Mouse (Mus musculus) urinary bladder, postnatal 25 days (tissue): ENCODE measurements around the gene Mta1.

Source experiments
- DNase-seq: peaks from one replicate; pipeline ENCODE4 v3.0.0; 2022; ENCODE audit warnings: low spot score

Gene Mta1

DNA sequence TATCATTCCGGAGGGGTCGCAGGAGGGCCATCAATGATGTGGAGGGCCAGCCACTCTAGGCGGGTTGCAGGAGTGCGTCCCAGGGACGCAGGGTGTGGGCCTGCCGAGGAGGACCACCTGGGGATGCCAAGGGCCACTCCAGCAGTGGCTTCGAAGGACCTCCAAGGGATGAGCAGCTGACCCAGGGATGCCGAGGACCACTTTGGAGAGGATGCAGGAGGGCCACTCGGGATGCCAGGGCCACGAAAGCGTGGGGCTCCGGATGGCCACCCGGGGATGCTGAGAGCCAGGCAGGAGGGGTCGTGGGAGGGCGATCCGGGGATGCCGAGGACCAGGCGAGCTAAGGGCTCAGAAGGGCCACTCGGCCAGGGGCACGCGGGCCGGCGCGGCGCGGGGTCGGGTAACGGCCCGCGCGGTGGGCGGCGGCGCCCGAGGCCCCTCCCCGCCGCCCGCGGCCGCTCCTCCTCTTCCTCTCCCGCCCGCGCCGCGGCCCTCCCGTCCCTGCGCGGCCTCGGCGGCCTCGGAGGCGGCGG, at the start of gene Mta1:
TSS of gene Mta1 (plus strand) at position 530 of the 533 bp plus-strand sequence.
- DNase-seq, result peak; percentile 50

DNA sequence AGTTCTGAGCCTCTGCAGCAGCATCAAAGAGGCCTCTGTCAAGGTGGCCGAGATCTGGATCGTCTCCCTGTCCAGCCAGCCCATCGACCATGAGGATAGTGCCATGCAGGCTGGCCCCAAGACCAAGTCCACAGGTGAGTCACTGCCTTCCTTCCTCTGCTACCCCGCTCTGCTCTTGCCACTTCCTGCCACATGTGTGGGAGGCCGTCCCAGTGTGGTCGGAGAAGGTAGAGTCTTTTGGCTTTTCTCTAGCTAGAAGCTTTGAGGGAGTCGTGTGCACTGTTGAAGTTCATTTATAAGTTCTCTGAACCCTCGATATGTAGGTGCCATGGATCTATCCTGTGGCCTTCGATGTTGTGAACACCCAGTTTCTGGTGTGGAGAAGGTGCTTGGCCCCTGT, 48.2 kb upstream of the Mta1 start:
- DNase-seq, result no peak

GRCm38 (mm10) chr12:113050671-113051070, 47.4 kb upstream of the Mta1 start:
- DNase-seq, result no peak

GRCm38 (mm10) chr12:113051628-113052403, 46.3 kb upstream of the Mta1 start:
- DNase-seq, result no peak

- no peak for DNase-seq
Observed at GRCm38 (mm10) chr12:113056089-113056488, 42.0 kb upstream of the Mta1 start.

GRCm38 (mm10) chr12:113060178-113060577, 37.9 kb upstream of the Mta1 start:
- no peak for DNase-seq

GRCm38 (mm10) chr12:113061606-113062005, 36.5 kb upstream of the Mta1 start:
- DNase-seq, result no peak

DNA sequence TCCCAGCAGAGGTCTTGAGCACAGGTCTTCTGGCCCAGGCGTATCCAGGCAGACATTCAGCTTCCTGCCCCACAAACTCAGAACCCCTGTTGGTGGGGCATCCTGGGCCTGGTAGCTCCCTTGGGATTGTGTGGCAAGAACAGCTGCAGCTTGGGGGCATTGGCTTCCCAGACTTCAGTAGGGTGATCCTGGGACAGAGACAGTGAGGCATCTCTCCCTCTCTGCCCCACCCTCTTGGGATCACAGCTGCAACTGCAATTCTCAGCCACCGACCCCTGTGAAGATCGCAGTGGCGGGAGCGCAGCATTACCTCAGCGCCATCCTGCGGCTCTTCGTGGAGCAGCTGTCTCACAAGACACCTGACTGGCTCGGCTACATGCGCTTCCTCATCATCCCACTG, 35.9 kb upstream of the Mta1 start:
- no peak for DNase-seq

GRCm38 (mm10) chr12:113063700-113064099, 34.4 kb upstream of the Mta1 start:
- DNase-seq, result no peak

DNA sequence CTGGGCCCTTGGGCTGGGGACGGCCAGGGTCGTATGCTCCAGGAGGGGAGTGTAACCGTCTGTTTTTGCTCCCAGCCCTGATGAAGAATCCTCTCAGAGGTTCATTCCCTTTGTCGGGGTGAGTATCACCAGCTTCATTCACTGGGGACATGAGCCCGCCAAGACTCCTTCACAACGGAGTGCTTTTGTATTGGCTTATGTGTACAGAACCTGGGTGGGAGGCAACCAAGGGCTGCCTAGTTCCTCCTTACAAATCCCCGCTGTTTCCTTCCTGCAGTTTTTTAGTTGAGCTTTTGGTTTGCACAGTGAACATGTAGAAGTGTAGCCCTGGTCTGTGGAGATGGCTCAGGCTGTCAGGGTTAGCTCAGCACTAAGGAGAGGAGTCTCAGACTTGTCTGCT, 30.1 kb upstream of the Mta1 start:
- DNase-seq, result no peak

GRCm38 (mm10) chr12:113069389-113069788, 28.7 kb upstream of the Mta1 start:
- no peak for DNase-seq

- DNase-seq, result no peak
Observed at GRCm38 (mm10) chr12:113071321-113071720, 26.8 kb upstream of the Mta1 start.

DNA sequence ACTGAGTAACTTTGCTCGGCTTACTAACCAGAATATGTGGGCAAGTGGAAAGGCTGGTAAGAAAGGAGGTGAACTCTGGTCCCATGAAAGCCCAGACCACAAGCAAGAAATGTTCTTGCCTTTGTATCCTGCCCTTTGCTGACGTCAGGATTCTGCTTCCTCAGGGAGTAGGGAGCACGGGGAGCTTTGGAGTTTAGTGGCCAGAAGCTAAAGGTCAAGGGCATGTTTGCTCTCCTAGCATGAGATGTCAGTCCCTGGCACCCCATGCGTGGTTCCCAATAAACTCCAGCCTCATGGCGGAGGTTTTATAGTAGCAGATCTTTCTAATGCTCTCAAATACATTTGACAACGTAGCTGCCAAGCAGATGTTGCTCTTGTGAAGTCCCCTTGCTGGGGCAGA, 26.3 kb upstream of the Mta1 start:
- no peak for DNase-seq

DNA sequence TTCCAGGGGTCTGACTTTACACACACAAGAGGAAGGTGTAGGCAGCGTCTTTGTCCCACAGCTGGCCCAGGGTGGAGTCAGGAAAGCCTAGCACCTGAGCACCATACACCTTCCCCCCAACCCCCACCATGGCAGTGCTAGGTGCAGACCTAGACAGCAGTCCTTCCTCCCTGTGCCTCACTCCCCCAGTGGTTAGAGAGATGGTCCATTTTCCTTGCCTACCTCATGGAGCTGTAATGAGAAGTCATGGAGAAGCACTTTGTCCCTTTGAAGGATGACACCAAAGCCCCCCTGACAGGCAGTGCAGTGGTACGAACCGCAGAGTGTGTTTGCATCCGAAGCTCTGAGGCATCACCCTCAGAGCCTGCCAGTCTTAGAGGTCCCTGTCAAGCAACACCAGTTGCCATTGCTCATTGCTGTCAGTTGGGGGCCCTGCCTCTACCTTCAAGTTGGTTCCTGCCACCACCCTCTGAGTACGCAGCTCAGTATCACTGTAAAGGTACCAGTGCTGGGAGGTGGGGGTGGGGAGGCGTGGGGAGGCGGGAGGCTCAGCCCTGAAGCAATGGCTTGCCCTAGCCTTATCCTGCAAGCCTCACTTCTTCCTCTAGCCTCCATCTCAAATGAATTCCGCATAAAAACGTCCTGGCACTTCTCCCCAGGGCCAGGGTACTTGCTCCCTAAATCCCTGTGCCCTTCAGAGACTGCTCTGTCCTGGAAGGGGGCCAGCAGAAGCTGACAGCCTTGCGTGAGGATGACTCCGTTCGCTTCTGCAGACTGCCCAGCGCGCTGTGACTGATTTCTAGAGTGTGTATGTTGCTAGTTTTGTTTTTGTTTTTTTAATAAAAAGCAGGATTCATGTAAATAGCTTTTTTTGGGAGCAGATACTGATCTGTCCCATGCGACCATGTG, 24.4 kb upstream of the Mta1 start:
- peak; percentile 39 for DNase-seq

DNA sequence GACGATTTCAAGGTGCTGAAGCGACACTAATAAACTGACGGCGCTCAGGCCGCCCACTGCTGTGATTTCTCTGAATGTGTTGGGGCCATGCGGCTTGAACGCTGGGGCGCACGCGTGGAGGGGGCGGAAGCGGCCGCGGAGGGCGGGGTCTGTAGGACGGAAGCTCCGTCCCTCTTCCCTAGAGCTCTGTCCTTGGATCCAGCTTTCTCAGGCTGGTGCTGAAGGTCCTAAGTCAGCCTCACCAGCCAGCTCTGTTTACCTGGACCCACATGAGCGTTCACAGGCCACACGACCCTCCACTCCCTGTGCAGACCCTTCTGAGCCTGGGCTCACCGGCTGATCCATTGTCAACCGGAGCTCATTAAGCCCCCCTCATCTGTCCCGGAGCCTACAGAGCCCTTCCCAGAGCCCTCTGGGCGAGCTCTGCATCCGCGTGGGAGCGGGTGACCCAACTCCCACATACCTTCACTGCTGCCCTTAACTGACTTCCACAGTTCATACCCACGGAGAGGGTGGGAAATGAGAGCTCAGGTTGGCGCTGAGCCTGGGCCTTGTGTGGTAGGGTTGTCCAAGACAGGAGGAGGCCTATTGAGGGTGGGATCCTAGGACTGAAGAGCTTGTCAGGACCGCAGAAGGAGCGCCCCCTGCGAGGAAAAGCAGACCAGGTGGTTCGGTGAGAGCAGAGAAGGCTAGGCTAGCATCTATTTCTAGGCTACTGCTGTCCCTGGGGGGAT, 23.6 kb upstream of the Mta1 start, which contains the start of gene Tex22:
TSS of gene Tex22 (plus strand) at position 174 of the 734 bp plus-strand sequence.
- DNase-seq, result peak; percentile 86

DNA sequence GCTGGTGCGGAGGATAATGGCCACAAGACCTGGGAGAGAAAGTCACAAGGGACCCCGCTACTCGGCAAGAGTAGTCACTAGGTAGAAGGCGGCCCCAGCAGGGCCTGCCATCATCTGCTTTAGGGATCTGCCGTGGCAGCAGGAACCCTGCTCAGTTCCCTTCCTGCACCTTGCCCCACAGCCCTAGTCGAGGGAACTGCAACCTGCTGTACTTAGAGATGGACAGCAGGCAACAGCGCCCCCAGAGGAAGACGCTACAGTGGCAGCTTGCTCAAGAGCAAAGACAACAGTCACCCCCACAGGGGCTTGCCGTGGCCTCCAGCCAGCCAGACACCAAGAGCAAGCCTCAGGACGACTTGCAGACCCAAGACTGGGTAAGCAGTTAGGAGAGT, 23.0 kb upstream of the Mta1 start:
- DNase-seq, result peak; percentile 82

GRCm38 (mm10) chr12:113075486-113075885, 22.6 kb upstream of the Mta1 start:
- DNase-seq, result no peak

DNA sequence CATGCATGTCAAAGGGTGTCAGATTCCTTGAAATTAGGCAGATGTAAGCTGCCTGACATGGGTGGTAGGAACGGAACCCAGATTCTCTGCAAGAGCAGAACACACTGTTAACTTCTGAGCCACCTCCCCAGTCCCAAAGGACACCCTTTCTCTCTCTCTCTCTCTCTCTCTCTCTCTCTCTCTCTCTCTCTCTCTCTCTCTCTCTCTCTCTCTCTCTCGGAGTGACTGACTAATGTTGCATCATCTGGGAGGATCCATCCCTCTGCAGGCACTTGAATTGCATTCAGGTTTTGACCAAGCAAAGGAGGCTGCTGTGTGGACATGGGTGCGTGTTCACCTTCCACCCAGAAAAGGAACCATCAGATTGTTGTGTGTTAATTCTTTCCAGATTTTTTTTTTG, 10.8 kb upstream of the Mta1 start:
- DNase-seq, result no peak

- DNase-seq, result no peak
Observed at GRCm38 (mm10) chr12:113088026-113088425, 10.1 kb upstream of the Mta1 start.

- DNase-seq, result no peak
Observed at GRCm38 (mm10) chr12:113089107-113089506, 9.0 kb upstream of the Mta1 start.

DNA sequence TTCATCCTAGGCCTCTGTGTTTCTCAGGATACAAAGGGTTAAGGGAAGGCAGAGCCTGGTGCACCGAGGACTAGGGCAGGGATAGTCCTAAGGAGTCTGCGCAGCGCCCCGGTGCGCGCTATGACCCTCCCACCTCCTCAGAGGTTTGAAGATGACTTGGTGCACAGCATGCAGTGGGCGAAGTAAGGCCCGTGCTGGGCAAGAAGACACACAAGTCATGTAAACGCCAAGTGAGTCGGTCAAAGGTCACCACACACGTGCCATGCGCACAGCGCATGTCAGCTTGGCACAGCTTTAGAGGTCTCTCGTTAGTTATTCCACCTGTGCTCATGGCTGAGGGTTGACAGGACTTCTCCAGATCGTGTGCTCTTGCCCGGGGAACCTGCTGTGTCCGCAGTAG, 8.0 kb upstream of the Mta1 start:
- no peak for DNase-seq

DNA sequence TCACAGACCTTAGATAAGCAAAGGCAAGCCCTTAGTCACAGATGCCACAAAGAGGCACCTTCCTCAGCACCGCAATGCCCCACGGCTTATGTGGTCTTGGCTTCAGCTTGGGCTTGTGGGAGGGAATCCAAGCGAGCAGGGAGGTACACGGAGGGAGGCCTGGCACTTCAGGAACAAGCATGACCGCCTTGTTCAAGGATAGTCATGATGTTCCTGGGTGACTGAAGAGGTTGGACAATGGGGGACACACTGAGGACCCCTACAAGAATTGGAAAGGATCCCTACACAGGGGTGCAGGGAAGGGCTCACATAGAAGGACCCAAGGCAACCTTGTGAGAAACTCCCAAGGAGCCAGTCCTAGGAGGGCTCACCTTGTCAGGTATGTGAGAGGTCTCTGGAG, 1.0 kb upstream of the Mta1 start:
- no peak for DNase-seq
